Mouse (Mus musculus) C2C12 (cell line): ENCODE data around the gene Dmrta1.
"Not testable (repeated sequence)": the region's sequence is repeated elsewhere in the genome, so short reads cannot be mapped to it uniquely, and the experiment has no call there.

Experiments used
- CEBPB ChIP-seq: IDR thresholded peaks from one replicate; pipeline ENCODE4 v1.6.1; 2011; ENCODE audit warnings: low read depth, mild to moderate bottlenecking, control low read depth, moderate library complexity
- CTCF ChIP-seq: IDR thresholded peaks from one replicate; pipeline ENCODE4 v1.5.1; 2011; ENCODE audit not compliant: control insufficient read depth, insufficient read depth, insufficient read length
- MAX ChIP-seq: IDR thresholded peaks from one replicate; pipeline ENCODE4 v1.6.1; 2011; ENCODE audit warnings: mild to moderate bottlenecking, control low read depth
- MYOD1 ChIP-seq: IDR thresholded peaks from one replicate; pipeline ENCODE4 v1.6.1; 2011; ENCODE audit warnings: low read depth; ENCODE audit not compliant: control insufficient read depth, insufficient read length
- USF1 ChIP-seq: IDR thresholded peaks from one replicate; pipeline ENCODE4 v1.6.1; 2011; ENCODE audit warnings: low read depth, mild to moderate bottlenecking, control low read depth, moderate library complexity

DNA sequence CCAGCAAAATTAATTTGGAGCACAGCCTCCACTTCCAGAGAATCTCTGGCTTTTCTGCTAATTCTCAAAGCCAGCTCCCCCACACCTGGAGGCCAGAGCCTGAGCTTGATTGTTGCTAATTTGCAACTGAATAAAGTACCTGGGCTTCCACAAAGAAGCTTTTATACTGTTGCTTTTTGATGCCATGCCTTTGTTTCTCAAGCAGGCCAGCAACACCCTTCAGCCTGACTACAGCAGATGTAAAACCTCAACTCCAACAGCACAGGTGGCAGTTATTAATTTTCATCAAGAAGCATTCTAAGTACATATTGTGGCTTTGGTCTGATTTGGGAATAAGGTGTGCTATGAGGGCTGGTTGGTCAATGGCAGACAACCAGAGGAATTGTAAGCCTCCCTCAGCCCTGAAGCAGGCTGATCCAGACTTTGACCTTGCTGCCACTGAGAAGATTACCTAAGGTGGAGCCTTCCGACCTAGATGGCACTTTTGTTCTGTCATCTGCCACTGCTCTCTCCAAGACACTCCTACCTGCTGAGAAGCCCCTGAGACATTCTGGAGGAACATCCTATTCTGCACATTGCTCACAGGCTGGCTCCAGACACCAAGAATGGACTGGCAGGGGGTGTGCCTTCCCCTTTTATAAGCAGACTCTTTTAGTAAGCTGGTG, 44.4 kb downstream of the Dmrta1 start:
- TF ChIP-seq CTCF, MYOD1, MAX, USF1, CEBPB: not testable (repeated sequence)
